Mouse (Mus musculus): ENCODE measurements at regions not wholly inside any gene's neighbourhood (a gene's known extent, or its start where the extent isn't known, plus 50 kb on each side); places are given as distances from the start of the nearest gene placed in this dataset.

- TF ChIP-seq EP300 (IDR thresholded peaks at IDR 0.05; ENCODE audit: insufficient read depth, low read depth, low read length) (no peak), POLR2A (IDR thresholded peaks at IDR 0.05; ENCODE audit: insufficient read depth, low read length) (no peak)
Observed at GRCm38 (mm10) chr14:29818251-29818650, 96.6 kb upstream of the Cacna2d3 start.
